Mouse (Mus musculus): ENCODE data around the gene Krtap24-1. TPM values are rescaled to one million over a fixed set of nuclear protein-coding genes. Genes with fewer than 3 reads are reported as not detected.
A peak's percentile ranks its signal among the peaks of the same experiment; 100 is the strongest.

Gene Krtap24-1
- polyA plus RNA-seq, 1 experiment from 2014 or later, result not detected

- ATAC-seq, result peak; percentile 87
- H3K9me3 ChIP-seq, result no peaks in the 10 kb centered on the region
- H3K9ac ChIP-seq, result no peak overlapping the region
- no peaks in the 10 kb centered on the region for H3K27me3 ChIP-seq (replicated peaks)
- H3K27ac ChIP-seq, result peak overlapping the region; percentile 61
- 53% methylated on average over 8 of the region's 8 CpGs for WGBS
- H3K36me3 ChIP-seq, result no peaks in the 10 kb centered on the region
- 0 out of 2 replicates have a peak, but pooled peaks cover 2% of the 10 kb centered on the region for H3K4me1 ChIP-seq (replicated peaks)
- H3K4me3 ChIP-seq (replicated peaks), result no peak overlapping the region
- H3K4me2 ChIP-seq (replicated peaks), result peak overlapping the region; percentile 14; the same call in 1 of the 2 replicates
Observed at GRCm38 (mm10) chr16:88600303-88600702, 11.8 kb downstream of the Krtap24-1 start.

DNA sequence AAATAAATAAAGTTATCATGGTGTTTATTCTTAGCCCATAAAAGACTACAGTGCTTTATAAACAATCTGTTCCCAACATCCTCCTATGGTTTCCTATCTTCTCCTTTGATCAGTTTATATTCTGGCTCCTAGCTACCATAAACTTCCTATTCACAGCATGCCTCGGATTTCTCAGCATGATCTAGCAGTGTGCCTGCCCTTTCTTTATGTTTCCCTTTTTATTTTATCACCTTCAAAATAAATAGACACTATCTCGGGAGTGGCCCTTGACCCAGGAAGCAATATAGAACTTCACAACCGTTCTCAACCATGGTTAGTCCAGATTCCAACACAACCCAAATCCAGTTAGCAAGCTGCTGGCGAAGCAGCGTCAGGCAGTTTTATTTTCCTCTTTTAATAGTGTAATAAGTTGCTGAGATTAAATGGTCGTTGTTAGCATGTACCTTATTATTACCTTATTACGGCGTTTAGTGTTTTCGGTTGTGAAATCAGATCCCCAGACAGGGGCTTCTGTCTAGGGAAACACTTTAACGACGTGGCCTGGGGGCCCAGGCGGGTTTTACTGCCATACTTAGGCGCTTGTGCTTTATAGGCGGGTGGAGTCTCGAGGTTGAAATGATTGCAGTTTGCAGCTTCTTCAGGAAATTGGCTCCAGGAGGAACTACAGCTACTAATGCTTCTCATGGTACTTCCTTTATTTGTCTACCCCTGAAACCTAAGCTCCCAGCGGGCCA is 12.4 kb downstream of the Krtap24-1 start:
- H3K4me1 ChIP-seq (replicated peaks), result 0 out of 2 replicates have a peak, but pooled peaks cover 2% of the 10 kb centered on the region
- WGBS, result 25% methylated on average over 16 of the region's 16 CpGs
- peak overlapping the region; percentile 61 for H3K27ac ChIP-seq
- no peaks in the 10 kb centered on the region for H3K9me3 ChIP-seq
- no peaks in the 10 kb centered on the region for H3K27me3 ChIP-seq (replicated peaks)
- H3K36me3 ChIP-seq, result no peaks in the 10 kb centered on the region
- no peak overlapping the region for H3K4me3 ChIP-seq (replicated peaks)
- peak overlapping the region; percentile 34 for H3K4me2 ChIP-seq (replicated peaks)
- no peak overlapping the region for H3K9ac ChIP-seq
- peak; percentile 92 for ATAC-seq

- no peak for ATAC-seq
- Histone ChIP-seq H3K9me3 (no peaks in the 10 kb centered on the region), H3K27ac (no peak overlapping the region)
Observed at GRCm38 (mm10) chr16:88592758-88593157, 19.3 kb downstream of the Krtap24-1 start.

DNA sequence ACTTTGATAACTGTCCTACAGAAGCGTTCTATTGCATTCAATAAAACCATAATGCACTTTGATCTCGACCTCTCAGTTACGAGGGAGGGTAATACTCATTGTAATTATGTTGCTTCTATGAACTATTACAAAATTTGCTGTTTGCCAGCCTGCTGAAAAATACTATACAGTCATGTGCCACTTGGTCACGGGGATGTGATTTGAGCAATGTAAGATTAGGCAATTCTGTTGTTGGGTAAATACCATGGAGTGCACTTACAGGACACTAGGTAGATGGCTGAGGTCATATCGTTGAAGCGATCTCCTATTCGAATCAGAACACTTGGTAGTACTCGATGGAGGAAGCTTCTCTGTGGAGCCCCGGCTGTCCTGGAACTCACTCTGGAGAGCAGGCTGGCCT is 28.7 kb downstream of the Krtap24-1 start:
- 74% methylated on average over 9 of the region's 9 CpGs for WGBS
- no peaks in the 10 kb centered on the region for H3K4me1 ChIP-seq (replicated peaks)
- peak; percentile 90 for ATAC-seq
- H3K9me3 ChIP-seq, result no peaks in the 10 kb centered on the region
- H3K9ac ChIP-seq, result no peak overlapping the region
- no peak overlapping the region for H3K4me3 ChIP-seq (replicated peaks)
- H3K27ac ChIP-seq, result no peak overlapping the region
- no peaks in the 10 kb centered on the region for H3K36me3 ChIP-seq
- no peaks in the 10 kb centered on the region for H3K27me3 ChIP-seq (replicated peaks)
- H3K4me2 ChIP-seq (replicated peaks), result no peak overlapping the region

More at GRCm38 (mm10) chr16:88592758-88593157, 19.3 kb downstream of the Krtap24-1 start:
- no peak overlapping the region for H3K4me3 ChIP-seq (replicated peaks)
- H3K9ac ChIP-seq, result no peak overlapping the region
- no peak overlapping the region for H3K4me2 ChIP-seq (replicated peaks)
- no peaks in the 10 kb centered on the region for H3K4me1 ChIP-seq (replicated peaks)
- H3K27me3 ChIP-seq (replicated peaks), result no peaks in the 10 kb centered on the region
- H3K36me3 ChIP-seq, result no peaks in the 10 kb centered on the region

DNA sequence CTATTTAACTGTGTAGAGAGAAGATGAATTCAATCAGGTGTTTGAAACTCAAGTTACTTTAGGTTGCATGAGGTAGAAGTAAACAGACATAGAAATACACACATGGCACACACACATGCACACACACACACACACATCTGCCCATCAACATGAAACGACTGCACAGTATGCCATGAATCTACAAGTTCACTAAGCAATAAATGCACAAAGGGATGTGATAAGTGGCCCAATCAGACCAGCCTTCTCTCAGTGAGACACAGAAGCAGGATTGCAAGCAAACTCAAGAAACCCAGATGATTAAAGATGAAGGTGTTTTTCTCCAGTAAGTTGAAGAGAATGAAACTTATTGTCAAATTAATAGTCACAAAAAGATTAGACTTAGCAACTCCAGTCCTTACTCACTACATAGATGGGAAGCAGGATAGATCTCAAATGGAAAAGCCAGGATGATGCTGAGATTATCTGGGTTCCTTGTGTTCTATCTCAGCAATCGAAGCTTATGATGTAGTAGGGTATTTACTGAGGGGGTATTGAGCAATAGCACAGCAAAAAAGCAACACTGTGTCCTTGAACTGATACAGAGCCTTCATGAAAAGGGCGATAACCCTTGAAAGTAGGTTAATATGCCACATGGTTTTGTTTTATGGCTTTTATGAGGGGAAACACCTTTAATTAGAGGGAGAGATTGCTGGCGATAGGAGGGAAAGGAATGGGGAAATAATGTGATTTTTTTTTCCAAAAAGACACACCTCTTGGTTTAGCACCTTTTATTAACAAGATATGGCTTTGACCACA is 36.0 kb downstream of the Krtap24-1 start:
- Histone ChIP-seq H3K4me1 (replicated peaks) (no peaks in the 10 kb centered on the region), H3K4me2 (replicated peaks) (no peak overlapping the region), H3K27me3 (replicated peaks) (no peaks in the 10 kb centered on the region), H3K9me3 (no peaks in the 10 kb centered on the region), H3K4me3 (replicated peaks) (no peak overlapping the region), H3K27ac (no peak overlapping the region), H3K9ac (no peak overlapping the region), H3K36me3 (no peaks in the 10 kb centered on the region)
- WGBS, result 64% methylated on average over 4 of the region's 4 CpGs
- peak; percentile 94 for ATAC-seq

GRCm38 (mm10) chr16:88572904-88573404 is 39.1 kb downstream of the Krtap24-1 start:
- no peak overlapping the region for H3K4me2 ChIP-seq (replicated peaks)
- 50% methylated on average over 5 of the region's 5 CpGs for WGBS
- no peak overlapping the region for H3K4me3 ChIP-seq (replicated peaks)
- no peaks in the 10 kb centered on the region for H3K4me1 ChIP-seq (replicated peaks)
- no peak overlapping the region for H3K9ac ChIP-seq
- no peaks in the 10 kb centered on the region for H3K36me3 ChIP-seq
- H3K27ac ChIP-seq, result no peak overlapping the region
- no peak for ATAC-seq
- H3K9me3 ChIP-seq, result no peaks in the 10 kb centered on the region
- H3K27me3 ChIP-seq (replicated peaks), result no peaks in the 10 kb centered on the region

DNA sequence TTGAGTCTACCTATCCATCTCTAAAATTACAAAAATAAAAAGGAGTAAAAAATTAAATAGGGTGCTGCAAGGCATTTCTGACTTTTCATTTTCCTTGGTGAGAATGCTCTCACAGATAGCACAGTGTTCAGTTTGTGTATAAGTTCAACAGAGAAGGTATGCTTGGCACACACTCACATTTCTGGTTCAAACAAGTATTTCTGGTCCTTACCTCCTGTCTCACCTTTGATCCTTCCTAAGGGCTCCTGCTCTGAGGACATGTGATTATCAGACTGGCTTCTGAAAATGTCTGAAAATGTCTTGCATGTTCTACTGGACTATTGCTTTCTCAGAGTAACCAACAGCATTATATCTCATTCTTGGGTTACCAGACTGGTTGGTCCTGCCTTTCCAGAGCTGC is 41.9 kb downstream of the Krtap24-1 start:
- H3K27ac ChIP-seq, result 0 out of 2 replicates have a peak overlapping the region, but pooled peaks have one; percentile 1
- H3K9me3 ChIP-seq, result no peaks in the 10 kb centered on the region
- no peaks in the 10 kb centered on the region for H3K27me3 ChIP-seq (replicated peaks)
- no peaks in the 10 kb centered on the region for H3K36me3 ChIP-seq
- peak; percentile 94 for ATAC-seq
- H3K4me1 ChIP-seq (replicated peaks), result no peaks in the 10 kb centered on the region
- no peak overlapping the region for H3K4me3 ChIP-seq (replicated peaks)
- no peak overlapping the region for H3K4me2 ChIP-seq (replicated peaks)
- no peak overlapping the region for H3K9ac ChIP-seq

- peak; percentile 90 for ATAC-seq
- no peak overlapping the region for H3K27ac ChIP-seq
- WGBS, result 63% methylated on average over 3 of the region's 3 CpGs
Observed at GRCm38 (mm10) chr16:88569732-88570131, 42.3 kb downstream of the Krtap24-1 start.

GRCm38 (mm10) chr16:88569096-88569495 is 43.0 kb downstream of the Krtap24-1 start:
- ATAC-seq, result no peak
- Histone ChIP-seq H3K27me3 (replicated peaks) (no peaks in the 10 kb centered on the region), H3K4me3 (replicated peaks) (no peak overlapping the region), H3K27ac (no peak overlapping the region), H3K9ac (no peak overlapping the region), H3K4me2 (replicated peaks) (no peak overlapping the region), H3K9me3 (no peaks in the 10 kb centered on the region), H3K4me1 (replicated peaks) (no peaks in the 10 kb centered on the region), H3K36me3 (no peaks in the 10 kb centered on the region)
- 83% methylated on average over 1 of the region's 1 CpGs for WGBS

More at GRCm38 (mm10) chr16:88569732-88570131, 42.3 kb downstream of the Krtap24-1 start:
- Histone ChIP-seq H3K36me3 (no peaks in the 10 kb centered on the region), H3K27me3 (replicated peaks) (no peaks in the 10 kb centered on the region), H3K9me3 (no peaks in the 10 kb centered on the region), H3K9ac (no peak overlapping the region), H3K4me2 (replicated peaks) (no peak overlapping the region), H3K4me1 (replicated peaks) (no peaks in the 10 kb centered on the region), H3K4me3 (replicated peaks) (no peak overlapping the region)

GRCm38 (mm10) chr16:88563045-88563913 is 48.8 kb downstream of the Krtap24-1 start, which contains the start of gene Cldn8:
TSS of gene Cldn8 (minus strand) at chr16:88563183.
- WGBS, result 63% methylated on average over 6 of the region's 6 CpGs
- Histone ChIP-seq H3K4me3 (replicated peaks) (peak within 1 kb of the TSS; percentile 38), H3K9me3 (no peaks in the 10 kb centered on the region), H3K27ac (peak within 1 kb of the TSS; percentile 72), H3K27me3 (replicated peaks) (no peaks in the 10 kb centered on the region), H3K9ac (peak within 1 kb of the TSS; percentile 22; the same call in 1 of the 2 replicates), H3K4me2 (replicated peaks) (peak within 1 kb of the TSS; percentile 26), H3K36me3 (no peaks in the 10 kb centered on the region), H3K4me1 (replicated peaks) (no peaks in the 10 kb centered on the region)
- ATAC-seq, result peak; percentile 89

GRCm38 (mm10) chr16:88561617-88562164 is 50.4 kb downstream of the Krtap24-1 start:
- Histone ChIP-seq H3K4me2 (replicated peaks) (peak overlapping the region; percentile 26; the same call in 1 of the 2 replicates), H3K27me3 (replicated peaks) (no peaks in the 10 kb centered on the region), H3K4me1 (replicated peaks) (no peaks in the 10 kb centered on the region), H3K9ac (no peak overlapping the region), H3K9me3 (no peaks in the 10 kb centered on the region), H3K27ac (no peak overlapping the region), H3K4me3 (replicated peaks) (peak overlapping the region; percentile 38), H3K36me3 (no peaks in the 10 kb centered on the region)
- ATAC-seq, result no peak
- WGBS, result 40% methylated on average over 6 of the region's 6 CpGs
